Mouse (Mus musculus): Measurements from ENCODE around the gene Olfr332. TPM values are rescaled to one million over a fixed set of nuclear protein-coding genes. Genes with fewer than 3 reads are reported as not detected.
"Not testable (repeated sequence)": the region's sequence is repeated elsewhere in the genome, so short reads cannot be mapped to it uniquely, and the experiment has no call there.

The Olfr332 gene
- polyA plus RNA-seq (2014; fragmentation: Nextera tagmentation; extraction: Ambion mirVana) = not detected in 2 replicates

DNA sequence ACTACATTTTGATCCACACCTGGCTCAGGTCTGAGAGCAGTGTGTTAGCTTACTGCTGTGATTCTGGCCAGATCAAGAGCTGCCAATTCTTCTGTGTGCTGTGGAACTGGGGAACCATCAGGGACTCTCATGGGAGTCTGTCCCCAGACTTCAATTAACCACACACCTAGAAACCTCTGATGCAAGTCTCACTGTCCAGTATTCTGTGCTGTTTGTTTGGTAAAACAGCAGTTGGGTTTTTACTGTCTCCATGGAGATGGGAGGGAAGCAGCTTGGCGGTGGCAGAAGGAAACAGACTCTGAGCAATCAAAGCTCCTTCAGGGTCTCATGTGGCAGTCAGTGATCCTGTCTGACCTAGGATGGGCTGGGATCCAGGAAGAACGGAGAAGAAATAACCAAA lies at the start of gene Olfr332:
TSS of gene Olfr332 (minus strand) at position 101 of the 400 bp plus-strand sequence.
- Histone ChIP-seq H3K27ac (no peak within 1 kb of the TSS), H3K4me2 (replicated peaks) (no peak within 1 kb of the TSS), H3K36me3 (replicated peaks; ENCODE audit: control insufficient read depth, insufficient read depth) (no peaks in the 10 kb centered on the region), H3K27me3 (ENCODE audit: control insufficient read depth, insufficient read depth, low read length) (no peaks in the 10 kb centered on the region), H3K9me3 (ENCODE audit: control insufficient read depth, low read length) (no peaks in the 10 kb centered on the region), H3K9ac (no peak within 1 kb of the TSS), H3K4me3 (replicated peaks; ENCODE audit: low read length) (no peak within 1 kb of the TSS), H3K4me1 (replicated peaks; ENCODE audit: control insufficient read depth, insufficient read depth, low read length) (no peaks in the 10 kb centered on the region)
- 80% methylated on average over 2 of the region's 2 CpGs for WGBS
- ATAC-seq (ENCODE audit: low FRiP score) = no peak
- DNase-seq (ENCODE audit: low spot score) = no peak

DNA sequence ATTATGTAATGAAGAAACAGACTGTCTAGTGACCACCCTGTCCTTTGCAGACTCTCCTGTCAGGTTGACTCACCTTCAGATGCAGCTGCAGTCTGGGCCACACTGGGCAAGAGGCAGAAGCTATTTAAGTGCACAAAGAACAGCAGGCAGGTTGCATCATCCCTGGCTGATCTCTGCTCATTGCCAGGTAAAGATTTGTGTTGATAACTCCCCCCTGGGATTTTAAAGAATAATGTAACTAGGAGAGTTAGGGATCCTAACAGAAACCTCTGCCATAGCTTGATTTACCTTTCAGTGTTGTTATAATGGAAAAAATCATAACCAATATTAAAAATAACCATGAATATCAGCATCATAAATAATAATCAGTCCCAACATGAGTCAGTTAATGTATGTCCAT lies 42.4 kb upstream of the Olfr332 start, which contains the start of gene Olfr330:
TSS of gene Olfr330 (minus strand) at position 101 of the 400 bp plus-strand sequence.
- not testable (repeated sequence) for H3K36me3 ChIP-seq (replicated peaks; ENCODE audit: control insufficient read depth, insufficient read depth); ATAC-seq (ENCODE audit: low FRiP score); DNase-seq (ENCODE audit: low spot score); H3K27ac ChIP-seq; H3K4me2 ChIP-seq (replicated peaks); H3K4me1 ChIP-seq (replicated peaks; ENCODE audit: control insufficient read depth, insufficient read depth, low read length); H3K9ac ChIP-seq; H3K27me3 ChIP-seq (ENCODE audit: control insufficient read depth, insufficient read depth, low read length); H3K9me3 ChIP-seq (ENCODE audit: control insufficient read depth, low read length); H3K4me3 ChIP-seq (replicated peaks; ENCODE audit: low read length)

DNA sequence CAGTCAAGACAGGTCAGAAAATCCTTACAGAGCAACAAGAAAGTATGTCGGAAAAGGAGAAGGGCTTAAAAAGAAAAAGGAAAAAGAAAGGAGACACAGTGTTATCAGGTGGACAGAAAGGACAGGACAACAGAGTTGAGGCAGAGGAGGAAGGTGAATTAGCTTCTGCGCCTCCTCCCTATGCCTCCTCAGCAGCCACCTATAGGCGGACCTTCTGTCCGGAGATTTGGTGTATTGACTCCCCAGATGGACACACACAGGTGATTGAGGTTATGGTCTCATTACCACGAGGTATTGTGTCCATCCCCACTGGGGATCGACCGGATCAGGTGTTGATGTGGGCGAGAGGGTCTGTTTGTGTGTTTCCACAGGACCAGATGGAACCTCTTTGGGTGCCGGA lies 27.4 kb upstream of the Olfr332 start:
- not testable (repeated sequence) for H3K36me3 ChIP-seq (replicated peaks; ENCODE audit: control insufficient read depth, insufficient read depth); H3K4me3 ChIP-seq (replicated peaks; ENCODE audit: low read length); DNase-seq (ENCODE audit: low spot score); H3K4me1 ChIP-seq (replicated peaks; ENCODE audit: control insufficient read depth, insufficient read depth, low read length); H3K27me3 ChIP-seq (ENCODE audit: control insufficient read depth, insufficient read depth, low read length); H3K9me3 ChIP-seq (ENCODE audit: control insufficient read depth, low read length); H3K9ac ChIP-seq; ATAC-seq (ENCODE audit: low FRiP score); H3K4me2 ChIP-seq (replicated peaks); H3K27ac ChIP-seq
- 94% methylated on average over 7 of the region's 9 CpGs for WGBS

DNA sequence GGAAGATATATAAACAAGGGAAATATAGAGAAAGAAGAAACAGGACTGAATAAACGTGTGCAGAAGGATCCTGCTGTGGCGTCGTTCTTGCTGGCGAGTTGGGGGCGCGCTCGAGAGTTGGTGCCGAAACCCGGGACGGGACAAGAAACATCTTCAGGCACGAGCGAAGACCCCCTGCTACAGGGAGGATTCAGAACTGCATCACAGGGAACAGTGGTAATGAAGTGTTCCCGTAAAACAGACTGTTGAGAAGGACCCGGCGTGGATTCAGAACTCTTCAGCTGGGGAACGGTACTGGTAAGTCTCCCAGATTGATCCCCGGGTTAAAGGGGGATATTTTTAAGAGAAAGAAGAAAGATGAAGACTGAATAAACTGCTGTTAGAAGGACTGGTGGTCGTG lies 26.6 kb upstream of the Olfr332 start:
- DNase-seq (ENCODE audit: low spot score); H3K4me2 ChIP-seq (replicated peaks); H3K4me3 ChIP-seq (replicated peaks; ENCODE audit: low read length); H3K4me1 ChIP-seq (replicated peaks; ENCODE audit: control insufficient read depth, insufficient read depth, low read length); H3K27ac ChIP-seq; H3K36me3 ChIP-seq (replicated peaks; ENCODE audit: control insufficient read depth, insufficient read depth); H3K9ac ChIP-seq; ATAC-seq (ENCODE audit: low FRiP score); H3K27me3 ChIP-seq (ENCODE audit: control insufficient read depth, insufficient read depth, low read length); H3K9me3 ChIP-seq (ENCODE audit: control insufficient read depth, low read length): not testable (repeated sequence)
- WGBS = 92% methylated on average over 17 of the region's 18 CpGs

DNA sequence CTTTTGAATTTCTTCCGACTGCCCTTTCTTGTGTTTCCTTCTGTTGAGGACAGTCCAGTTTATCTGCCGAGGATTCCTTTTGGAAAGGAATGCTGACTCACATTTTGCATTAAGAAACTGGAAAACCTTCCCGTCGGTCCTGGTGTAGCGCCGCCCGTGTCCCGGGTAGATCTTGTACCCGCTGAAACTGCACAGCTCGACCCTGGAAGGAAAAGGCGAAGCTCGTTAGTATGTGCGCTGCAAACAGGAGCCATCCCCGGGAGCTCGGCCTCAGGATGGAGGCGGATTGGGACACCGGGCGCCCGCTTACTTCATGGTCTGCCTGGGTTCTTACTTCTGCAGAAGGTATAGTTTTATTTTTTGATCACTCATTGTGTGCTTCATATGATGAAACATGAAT lies 16.7 kb upstream of the Olfr332 start:
- H3K9ac ChIP-seq; H3K27ac ChIP-seq; H3K4me3 ChIP-seq (replicated peaks; ENCODE audit: low read length); H3K4me2 ChIP-seq (replicated peaks); ATAC-seq (ENCODE audit: low FRiP score); H3K4me1 ChIP-seq (replicated peaks; ENCODE audit: control insufficient read depth, insufficient read depth, low read length); H3K9me3 ChIP-seq (ENCODE audit: control insufficient read depth, low read length); H3K36me3 ChIP-seq (replicated peaks; ENCODE audit: control insufficient read depth, insufficient read depth); H3K27me3 ChIP-seq (ENCODE audit: control insufficient read depth, insufficient read depth, low read length); DNase-seq (ENCODE audit: low spot score): not testable (repeated sequence)
- 91% methylated on average over 19 of the region's 19 CpGs for WGBS

DNA sequence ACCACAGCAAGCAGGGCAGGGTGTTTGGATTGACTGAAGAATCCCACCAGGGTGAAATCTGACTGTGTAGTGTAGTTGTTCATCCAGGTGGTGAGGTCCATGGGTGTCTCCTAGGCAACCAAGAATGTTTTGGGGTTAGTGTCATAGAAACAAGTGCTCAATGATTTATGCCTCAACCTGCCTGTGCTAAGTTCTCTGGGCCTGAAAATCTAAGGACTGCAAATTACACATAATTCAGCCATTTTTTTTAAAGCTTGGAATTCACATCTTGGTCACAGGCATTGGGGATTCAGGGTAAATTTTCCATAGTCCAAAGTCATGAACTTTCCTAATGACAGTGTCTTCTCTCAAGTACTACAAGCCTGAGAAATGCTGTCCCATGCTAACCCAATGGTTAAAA lies 10.1 kb upstream of the Olfr332 start, which contains the start of gene Olfr331:
TSS of gene Olfr331 (minus strand) at position 101 of the 400 bp plus-strand sequence.
- not testable (repeated sequence) for H3K4me3 ChIP-seq (replicated peaks; ENCODE audit: low read length); H3K9ac ChIP-seq; H3K4me1 ChIP-seq (replicated peaks; ENCODE audit: control insufficient read depth, insufficient read depth, low read length); H3K27me3 ChIP-seq (ENCODE audit: control insufficient read depth, insufficient read depth, low read length); DNase-seq (ENCODE audit: low spot score); H3K9me3 ChIP-seq (ENCODE audit: control insufficient read depth, low read length); ATAC-seq (ENCODE audit: low FRiP score); H3K36me3 ChIP-seq (replicated peaks; ENCODE audit: control insufficient read depth, insufficient read depth); H3K4me2 ChIP-seq (replicated peaks); H3K27ac ChIP-seq

DNA sequence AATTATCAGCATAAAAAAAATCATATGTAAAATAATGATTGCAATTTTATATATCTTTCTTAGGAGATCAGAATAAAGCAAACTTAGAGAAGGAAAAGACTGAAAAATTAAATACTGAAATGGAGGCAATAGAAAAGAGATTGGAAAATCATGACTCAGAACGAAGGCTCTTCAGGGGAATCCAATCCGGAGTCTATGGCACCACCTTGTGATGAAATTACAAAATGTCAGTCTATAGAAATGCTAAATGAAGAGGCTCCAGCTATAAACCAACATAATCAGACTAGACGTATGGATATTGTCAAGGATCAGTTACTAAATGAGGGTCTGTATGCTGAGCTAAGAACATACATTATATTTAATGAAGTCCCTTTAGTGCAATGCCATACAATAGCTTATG lies 6.9 kb upstream of the Olfr332 start:
- H3K4me1 ChIP-seq (replicated peaks; ENCODE audit: control insufficient read depth, insufficient read depth, low read length) = no peaks in the 10 kb centered on the region
- H3K4me2 ChIP-seq (replicated peaks) = no peak overlapping the region
- ATAC-seq (ENCODE audit: low FRiP score) = no peak
- no peak overlapping the region for H3K27ac ChIP-seq
- WGBS = 54% methylated on average over 3 of the region's 3 CpGs
- H3K9ac ChIP-seq = no peak overlapping the region
- no peaks in the 10 kb centered on the region for H3K9me3 ChIP-seq (ENCODE audit: control insufficient read depth, low read length)
- DNase-seq (ENCODE audit: low spot score) = peak; percentile 80
- no peaks in the 10 kb centered on the region for H3K36me3 ChIP-seq (replicated peaks; ENCODE audit: control insufficient read depth, insufficient read depth)
- H3K27me3 ChIP-seq (ENCODE audit: control insufficient read depth, insufficient read depth, low read length) = no peaks in the 10 kb centered on the region
- H3K4me3 ChIP-seq (replicated peaks; ENCODE audit: low read length) = no peak overlapping the region

DNA sequence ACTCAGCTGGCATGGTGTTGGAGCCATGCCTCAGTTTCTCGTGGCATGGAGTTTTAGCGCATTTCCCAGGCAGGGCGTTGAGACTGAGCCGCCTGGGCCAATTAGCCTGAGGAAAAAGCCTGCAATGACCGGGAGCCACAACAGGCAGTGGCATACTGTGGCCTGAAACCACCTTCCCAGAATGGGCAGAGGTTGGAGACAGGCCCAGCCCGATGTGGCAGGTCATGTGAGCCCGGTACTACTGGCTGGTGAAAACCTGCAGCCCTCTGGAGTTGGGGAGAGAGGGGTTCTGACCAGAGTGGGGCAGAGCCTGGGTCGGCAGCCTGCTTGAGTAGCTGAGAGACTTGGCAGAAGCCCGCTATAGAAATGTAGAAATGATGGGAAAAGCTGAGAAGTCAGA lies 6.4 kb upstream of the Olfr332 start:
- DNase-seq (ENCODE audit: low spot score) (no peak), ATAC-seq (ENCODE audit: low FRiP score) (no peak)
- Histone ChIP-seq H3K4me3 (replicated peaks; ENCODE audit: low read length) (no peak overlapping the region), H3K4me2 (replicated peaks) (no peak overlapping the region), H3K4me1 (replicated peaks; ENCODE audit: control insufficient read depth, insufficient read depth, low read length) (no peaks in the 10 kb centered on the region), H3K9ac (no peak overlapping the region), H3K9me3 (ENCODE audit: control insufficient read depth, low read length) (no peaks in the 10 kb centered on the region), H3K36me3 (replicated peaks; ENCODE audit: control insufficient read depth, insufficient read depth) (no peaks in the 10 kb centered on the region), H3K27ac (no peak overlapping the region), H3K27me3 (ENCODE audit: control insufficient read depth, insufficient read depth, low read length) (no peaks in the 10 kb centered on the region)
- 92% methylated on average over 9 of the region's 9 CpGs for WGBS

DNA sequence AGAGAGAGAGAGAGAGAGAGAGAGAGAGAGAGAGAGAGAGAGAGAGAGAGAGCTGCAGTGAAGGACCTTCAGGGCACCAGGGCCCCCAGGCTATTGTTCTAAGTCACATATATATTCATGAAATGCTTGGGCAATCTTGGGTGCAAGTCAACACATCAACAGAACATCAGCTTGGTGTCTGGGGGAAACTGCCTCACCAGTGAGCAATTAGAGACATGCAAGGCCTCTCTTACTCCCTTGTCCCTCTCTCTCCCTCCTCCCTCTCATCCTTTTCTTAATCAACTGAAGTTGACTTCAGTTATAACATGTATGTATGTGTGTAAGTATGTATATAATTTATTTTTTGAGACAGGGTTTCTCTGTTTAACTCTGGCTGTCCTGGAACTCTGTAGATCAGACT lies 30.2 kb downstream of the Olfr332 start, which contains the start of gene Olfr30:
TSS of gene Olfr30 (minus strand) at position 101 of the 400 bp plus-strand sequence.
- DNase-seq (ENCODE audit: low spot score) (no peak), ATAC-seq (ENCODE audit: low FRiP score) (no peak)
- H3K27ac ChIP-seq = no peak within 1 kb of the TSS
- no peaks in the 10 kb centered on the region for H3K9me3 ChIP-seq (ENCODE audit: control insufficient read depth, low read length)
- no peaks in the 10 kb centered on the region for H3K27me3 ChIP-seq (ENCODE audit: control insufficient read depth, insufficient read depth, low read length)
- H3K36me3 ChIP-seq (replicated peaks; ENCODE audit: control insufficient read depth, insufficient read depth) = no peaks in the 10 kb centered on the region
- no peak within 1 kb of the TSS for H3K4me3 ChIP-seq (replicated peaks; ENCODE audit: low read length)
- no peaks in the 10 kb centered on the region for H3K4me1 ChIP-seq (replicated peaks; ENCODE audit: control insufficient read depth, insufficient read depth, low read length)
- H3K4me2 ChIP-seq (replicated peaks) = no peak within 1 kb of the TSS
- H3K9ac ChIP-seq = no peak within 1 kb of the TSS

DNA sequence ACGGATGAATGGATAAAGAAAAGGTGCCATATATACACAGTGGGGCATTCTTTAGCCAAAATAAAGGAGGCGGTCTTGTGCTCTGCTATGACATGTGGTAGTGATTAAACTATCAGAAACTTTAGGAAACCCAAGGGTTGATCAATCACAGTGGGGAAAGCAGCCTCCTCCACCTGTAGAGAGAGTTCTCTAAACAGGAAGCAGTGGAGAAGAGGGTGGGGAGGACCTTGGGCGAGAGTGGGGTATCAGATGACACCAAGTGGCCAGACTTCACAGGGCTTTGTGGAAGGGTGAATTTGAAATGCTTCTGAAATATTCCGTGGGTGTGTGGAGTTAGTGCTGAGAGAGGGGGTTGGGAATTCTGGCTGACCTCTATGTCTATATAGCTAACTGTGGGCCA lies 38.8 kb downstream of the Olfr332 start:
- WGBS = 72% methylated on average over 4 of the region's 4 CpGs
- DNase-seq (ENCODE audit: low spot score) = no peak
- ATAC-seq (ENCODE audit: low FRiP score) = no peak
- Histone ChIP-seq H3K4me2 (replicated peaks) (no peak overlapping the region), H3K27ac (no peak overlapping the region), H3K9me3 (ENCODE audit: control insufficient read depth, low read length) (0 out of 2 replicates have a peak, but pooled peaks cover 6% of the 10 kb centered on the region), H3K27me3 (ENCODE audit: control insufficient read depth, insufficient read depth, low read length) (no peaks in the 10 kb centered on the region), H3K4me3 (replicated peaks; ENCODE audit: low read length) (no peak overlapping the region), H3K4me1 (replicated peaks; ENCODE audit: control insufficient read depth, insufficient read depth, low read length) (no peaks in the 10 kb centered on the region), H3K9ac (no peak overlapping the region), H3K36me3 (replicated peaks; ENCODE audit: control insufficient read depth, insufficient read depth) (no peaks in the 10 kb centered on the region)
